Mouse (Mus musculus) G1E-ER4 (cell line): ENCODE measurements around the gene Plekhj1. TPM values are rescaled to one million over a fixed set of nuclear protein-coding genes. Genes with fewer than 3 reads are reported as not detected.

ENCODE experiments used
- GATA1 ChIP-seq: IDR thresholded peaks from one replicate; pipeline ENCODE4 v1.8.0; 2012; ENCODE audit warnings: low read length, inconsistent platforms
- polyA plus RNA-seq: library from polyadenylated mRNA; stranded (reverse); fragments of >175 nt; gene quantifications from 2 replicates; pipeline ENCODE4 v1.2.3, GENCODE M21; 2012

The Plekhj1 gene
- polyA plus RNA-seq, 1 experiment = 234 TPM

GRCm38 (mm10) chr10:80797186-80798149, 958 bp downstream of the Plekhj1 start:
- no peak for TF ChIP-seq GATA1

- TF ChIP-seq GATA1 = no peak
These were observed 2.0 kb downstream of the Plekhj1 start for GRCm38 (mm10) chr10:80796307-80796848.

- TF ChIP-seq GATA1 = no peak
These were observed 3.7 kb downstream of the Plekhj1 start for GRCm38 (mm10) chr10:80794750-80795149.

- TF ChIP-seq GATA1 = no peak
These were observed 4.6 kb downstream of the Plekhj1 start for GRCm38 (mm10) chr10:80793803-80794202.

GRCm38 (mm10) chr10:80793033-80793784, 5.2 kb downstream of the Plekhj1 start:
- TF ChIP-seq GATA1 = no peak

- TF ChIP-seq GATA1 = no peak
These were observed 6.0 kb downstream of the Plekhj1 start for GRCm38 (mm10) chr10:80792175-80793032.

- TF ChIP-seq GATA1 = no peak
These were observed 6.8 kb downstream of the Plekhj1 start for GRCm38 (mm10) chr10:80791476-80792174.

- TF ChIP-seq GATA1 = no peak
These were observed 7.5 kb downstream of the Plekhj1 start for GRCm38 (mm10) chr10:80790761-80791404.

GRCm38 (mm10) chr10:80787517-80787916, 10.9 kb downstream of the Plekhj1 start:
- TF ChIP-seq GATA1 = no peak

GRCm38 (mm10) chr10:80785963-80786362, 12.5 kb downstream of the Plekhj1 start:
- no peak for TF ChIP-seq GATA1

- no peak for TF ChIP-seq GATA1
These were observed 13.6 kb downstream of the Plekhj1 start for GRCm38 (mm10) chr10:80784871-80785270.

GRCm38 (mm10) chr10:80784302-80784701, 14.1 kb downstream of the Plekhj1 start:
- no peak for TF ChIP-seq GATA1

- no peak for TF ChIP-seq GATA1
These were observed 18.9 kb downstream of the Plekhj1 start for GRCm38 (mm10) chr10:80779565-80779964.

GRCm38 (mm10) chr10:80777123-80777522, 21.3 kb downstream of the Plekhj1 start:
- TF ChIP-seq GATA1 = no peak

GRCm38 (mm10) chr10:80776358-80776869, 22.0 kb downstream of the Plekhj1 start:
- no peak for TF ChIP-seq GATA1
